Mouse (Mus musculus) c-Kit-positive CD71-negative TER-119-negative erythroid progenitor cells, embryonic 14.5 days (primary cell): Measurements from ENCODE around the gene Olfr63.
"Not testable (repeated sequence)": the region's sequence is repeated elsewhere in the genome, so short reads cannot be mapped to it uniquely, and the experiment has no call there.

Source experiments
- DNase-seq: peaks from one replicate; pipeline ENCODE4 v3.0.0-alpha.2; 2013; ENCODE audit warnings: low read depth

Gene Olfr63

DNA sequence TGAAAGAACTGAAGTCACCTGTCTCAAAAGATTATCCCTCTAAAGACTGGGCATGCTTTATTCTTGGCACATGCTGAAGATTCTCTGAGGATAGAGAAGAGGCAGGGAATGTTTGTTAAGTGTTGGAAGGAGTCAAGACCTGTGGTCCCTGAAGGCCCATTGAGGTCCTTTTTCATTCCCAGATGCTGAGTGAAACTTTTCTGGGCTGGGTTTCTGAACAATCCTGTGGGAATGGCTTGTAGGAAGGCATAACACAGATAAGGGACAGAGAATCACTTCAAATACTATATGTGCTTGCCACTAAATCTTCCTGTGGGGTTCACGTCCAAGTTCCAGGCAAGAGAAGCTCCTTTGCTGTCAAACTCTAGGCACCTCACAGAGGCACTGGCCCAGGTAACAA lies at the start of gene Olfr63:
Gene Olfr63, plus strand, starts transcription at position 301 of the 400 bp plus-strand sequence.
- DNase-seq = no peak

DNA sequence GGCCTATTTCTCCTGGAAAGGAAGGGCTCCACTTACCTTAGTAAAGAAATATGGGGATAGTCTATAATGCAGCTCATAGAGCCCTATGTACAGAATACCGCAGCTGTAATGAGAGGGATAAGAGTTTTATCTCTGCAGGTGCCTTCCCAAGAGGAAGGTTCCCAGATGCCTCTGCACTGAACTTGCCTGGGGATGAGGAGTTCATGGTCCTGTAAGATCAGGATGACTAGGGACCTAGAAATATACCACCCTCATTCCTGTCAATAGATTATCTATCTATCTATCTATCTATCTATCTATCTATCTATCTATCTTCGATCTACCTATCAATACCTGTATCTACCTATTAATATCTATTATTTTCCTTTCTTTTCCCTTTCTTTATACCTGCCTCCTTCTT lies 42.9 kb upstream of the Olfr63 start, which contains the start of gene Olfr1564:
Gene Olfr1564, minus strand, starts transcription at position 101 of the 400 bp plus-strand sequence.
- no peak for DNase-seq

DNA sequence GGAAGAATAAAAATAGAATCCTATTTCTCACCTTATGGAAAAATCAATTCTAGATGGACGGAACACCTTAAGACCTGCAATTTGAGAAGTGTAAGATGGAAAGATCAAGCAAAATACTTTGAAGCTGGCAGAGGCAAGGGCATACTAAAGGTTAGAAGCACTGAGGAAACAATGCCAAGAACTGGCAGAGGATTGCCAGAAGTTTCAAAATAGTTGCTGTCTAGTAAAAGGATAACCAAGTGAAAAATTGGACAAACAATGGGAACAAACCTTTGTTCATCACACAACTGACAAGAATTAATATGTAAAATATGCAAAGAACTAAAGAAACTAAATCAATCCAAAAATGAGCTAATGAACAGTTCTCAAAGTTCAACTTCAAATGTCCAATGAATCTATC lies 27.8 kb upstream of the Olfr63 start:
- DNase-seq = not testable (repeated sequence)

DNA sequence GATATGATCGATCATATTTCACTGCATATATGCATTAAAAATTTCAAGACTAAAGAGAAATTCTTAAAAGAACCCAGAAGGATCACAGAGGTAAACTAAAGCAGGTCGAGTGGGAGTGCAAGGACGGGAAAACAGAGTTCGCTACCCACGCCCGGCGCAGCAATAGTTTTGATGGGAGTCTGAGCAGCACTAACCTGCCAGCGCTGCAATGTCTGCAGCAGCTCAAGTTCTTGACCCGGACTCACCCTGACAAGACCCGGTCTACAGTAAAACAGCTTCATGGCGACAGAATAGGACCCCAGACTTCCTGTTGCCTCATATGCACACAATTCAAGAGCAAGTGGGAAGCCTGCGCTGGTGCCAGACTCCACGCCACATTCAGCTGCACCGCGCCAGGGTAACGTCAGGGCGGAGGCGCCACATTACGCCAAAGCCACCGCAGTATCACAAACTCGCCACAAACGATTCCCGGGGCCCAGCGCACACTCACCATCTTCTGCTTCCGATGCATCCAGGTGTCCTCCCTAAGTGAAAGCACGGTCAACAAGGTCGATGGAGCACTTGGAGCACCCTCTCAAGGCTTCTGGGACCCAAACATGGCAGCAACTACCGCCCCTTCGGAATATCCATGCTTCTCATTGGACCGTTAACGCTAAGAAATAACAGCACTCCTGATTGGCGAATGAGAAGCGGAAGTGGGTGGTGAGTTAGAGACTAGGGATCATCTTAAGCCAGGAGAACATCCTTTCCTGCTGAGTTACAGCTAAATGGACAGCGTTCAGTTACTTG lies 9.8 kb upstream of the Olfr63 start, which contains the start of gene Zfp955a:
Gene Zfp955a, minus strand, starts transcription at position 616 of the 789 bp plus-strand sequence.
- not testable (repeated sequence) for DNase-seq

DNA sequence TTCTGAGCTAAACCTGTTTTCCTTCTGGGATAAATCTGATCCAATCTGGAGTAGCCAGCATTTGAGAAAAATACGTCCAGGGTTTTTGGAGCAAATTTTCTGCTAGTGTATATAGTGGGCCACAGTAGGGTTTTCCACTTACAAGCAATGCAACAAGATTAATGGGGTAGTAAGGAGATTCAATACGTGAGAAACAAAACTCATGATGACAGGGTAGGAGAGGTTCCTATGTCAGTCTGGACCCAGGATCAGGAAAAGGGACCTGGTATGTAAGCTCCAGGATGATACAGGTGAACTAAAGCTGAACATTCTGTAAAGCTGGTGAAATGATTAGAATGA lies 9.2 kb upstream of the Olfr63 start:
- DNase-seq = not testable (repeated sequence)

DNA sequence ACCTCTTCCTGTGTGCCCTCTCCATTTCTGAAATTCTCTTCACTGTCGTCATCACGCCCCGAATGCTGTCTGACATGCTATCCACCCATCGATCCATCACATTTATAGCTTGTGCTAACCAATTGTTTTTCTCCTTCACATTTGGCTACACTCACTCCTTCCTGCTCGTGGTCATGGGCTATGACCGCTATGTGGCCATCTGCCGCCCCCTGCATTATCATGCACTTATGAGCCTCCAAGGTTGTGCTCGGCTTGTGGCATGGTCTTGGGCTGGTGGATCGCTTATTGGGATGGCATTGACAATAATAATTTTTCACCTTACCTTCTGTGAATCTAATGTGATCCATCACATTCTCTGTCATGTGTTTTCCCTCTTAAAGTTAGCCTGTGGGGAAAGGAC lies 4.4 kb downstream of the Olfr63 start:
- DNase-seq = no peak

DNA sequence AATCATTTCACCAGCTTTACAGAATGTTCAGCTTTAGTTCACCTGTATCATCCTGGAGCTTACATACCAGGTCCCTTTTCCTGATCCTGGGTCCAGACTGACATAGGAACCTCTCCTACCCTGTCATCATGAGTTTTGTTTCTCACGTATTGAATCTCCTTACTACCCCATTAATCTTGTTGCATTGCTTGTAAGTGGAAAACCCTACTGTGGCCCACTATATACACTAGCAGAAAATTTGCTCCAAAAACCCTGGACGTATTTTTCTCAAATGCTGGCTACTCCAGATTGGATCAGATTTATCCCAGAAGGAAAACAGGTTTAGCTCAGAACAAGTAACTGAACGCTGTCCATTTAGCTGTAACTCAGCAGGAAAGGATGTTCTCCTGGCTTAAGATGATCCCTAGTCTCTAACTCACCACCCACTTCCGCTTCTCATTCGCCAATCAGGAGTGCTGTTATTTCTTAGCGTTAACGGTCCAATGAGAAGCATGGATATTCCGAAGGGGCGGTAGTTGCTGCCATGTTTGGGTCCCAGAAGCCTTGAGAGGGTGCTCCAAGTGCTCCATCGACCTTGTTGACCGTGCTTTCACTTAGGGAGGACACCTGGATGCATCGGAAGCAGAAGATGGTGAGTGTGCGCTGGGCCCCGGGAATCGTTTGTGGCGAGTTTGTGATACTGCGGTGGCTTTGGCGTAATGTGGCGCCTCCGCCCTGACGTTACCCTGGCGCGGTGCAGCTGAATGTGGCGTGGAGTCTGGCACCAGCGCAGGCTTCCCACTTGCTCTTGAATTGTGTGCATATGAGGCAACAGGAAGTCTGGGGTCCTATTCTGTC lies 24.8 kb downstream of the Olfr63 start, which contains the start of gene Zfp955b:
Gene Zfp955b, plus strand, starts transcription at position 506 of the 837 bp plus-strand sequence.
- DNase-seq = not testable (repeated sequence)

DNA sequence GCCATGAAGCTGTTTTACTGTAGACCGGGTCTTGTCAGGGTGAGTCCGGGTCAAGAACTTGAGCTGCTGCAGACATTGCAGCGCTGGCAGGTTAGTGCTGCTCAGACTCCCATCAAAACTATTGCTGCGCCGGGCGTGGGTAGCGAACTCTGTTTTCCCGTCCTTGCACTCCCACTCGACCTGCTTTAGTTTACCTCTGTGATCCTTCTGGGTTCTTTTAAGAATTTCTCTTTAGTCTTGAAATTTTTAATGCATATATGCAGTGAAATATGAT lies 25.3 kb downstream of the Olfr63 start:
- not testable (repeated sequence) for DNase-seq
